Mouse (Mus musculus) embryonic fibroblast, embryonic 13.5 days (primary cell): ENCODE results near the gene Rhox7a. TPM values are rescaled to one million over a fixed set of nuclear protein-coding genes. Genes with fewer than 3 reads are reported as not detected.
"Not testable (repeated sequence)": the region's sequence is repeated elsewhere in the genome, so short reads cannot be mapped to it uniquely, and the experiment has no call there.

Experiments
- H3K27ac ChIP-seq: 2 replicates; pipeline ENCODE4 v1.5.1; 2012; ENCODE audit warnings: low read length, control low read depth, inconsistent platforms; ENCODE audit not compliant: insufficient read depth
- H3K4me1 ChIP-seq: 2 replicates; pipeline ENCODE4 v1.6.1; 2011; ENCODE audit warnings: low read length; ENCODE audit not compliant: control insufficient read depth, insufficient read depth
- H3K4me3 ChIP-seq: 2 replicates; pipeline ENCODE4 v1.5.1; 2011; ENCODE audit warnings: mild to moderate bottlenecking, control low read depth, low read length; ENCODE audit not compliant: insufficient read depth
- CTCF ChIP-seq: IDR thresholded peaks from 2 replicates; pipeline ENCODE4 v1.5.1; 2011; ENCODE audit warnings: mild to moderate bottlenecking, control low read depth, low read length, moderate library complexity, borderline replicate concordance; ENCODE audit not compliant: insufficient read depth
- POLR2A ChIP-seq: IDR thresholded peaks from 2 replicates; pipeline ENCODE4 v1.6.1; 2011; ENCODE audit warnings: low read depth, mild to moderate bottlenecking, control low read depth, low read length, moderate library complexity
- polyA plus RNA-seq: library from polyadenylated mRNA; stranded (reverse); fragments of >200 nt; gene quantifications from 2 replicates; pipeline ENCODE4 v1.2.4, GENCODE M21; 2011; ENCODE audit warnings: low read depth; ENCODE audit not compliant: missing spikeins, insufficient read length

Rhox7a gene
- polyA plus RNA-seq: not detected in 2 replicates

DNA sequence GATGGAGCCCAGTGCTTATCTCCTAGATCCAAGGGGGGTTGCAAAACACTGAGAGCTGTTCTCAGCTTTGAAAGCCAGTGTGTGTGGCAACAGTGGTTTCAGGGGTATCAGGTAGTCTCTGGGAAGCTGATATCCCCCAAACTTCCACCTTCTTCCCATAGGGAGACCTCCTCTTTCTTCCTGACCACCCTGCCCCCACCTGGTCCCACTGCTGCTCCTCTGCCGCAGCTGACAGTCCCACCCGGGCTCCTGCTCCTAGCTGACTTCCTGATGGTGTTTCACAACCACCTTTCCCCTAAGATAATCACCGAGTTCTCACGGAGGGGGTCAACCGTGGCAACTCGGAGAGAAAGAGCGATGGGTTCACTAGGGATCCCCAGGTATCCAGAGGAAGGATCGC is at the start of gene Rhox7a:
TSS of gene Rhox7a (plus strand) at position 301 of the 400 bp plus-strand sequence.
- not testable (repeated sequence) for H3K27ac ChIP-seq, H3K4me3 ChIP-seq, H3K4me1 ChIP-seq

DNA sequence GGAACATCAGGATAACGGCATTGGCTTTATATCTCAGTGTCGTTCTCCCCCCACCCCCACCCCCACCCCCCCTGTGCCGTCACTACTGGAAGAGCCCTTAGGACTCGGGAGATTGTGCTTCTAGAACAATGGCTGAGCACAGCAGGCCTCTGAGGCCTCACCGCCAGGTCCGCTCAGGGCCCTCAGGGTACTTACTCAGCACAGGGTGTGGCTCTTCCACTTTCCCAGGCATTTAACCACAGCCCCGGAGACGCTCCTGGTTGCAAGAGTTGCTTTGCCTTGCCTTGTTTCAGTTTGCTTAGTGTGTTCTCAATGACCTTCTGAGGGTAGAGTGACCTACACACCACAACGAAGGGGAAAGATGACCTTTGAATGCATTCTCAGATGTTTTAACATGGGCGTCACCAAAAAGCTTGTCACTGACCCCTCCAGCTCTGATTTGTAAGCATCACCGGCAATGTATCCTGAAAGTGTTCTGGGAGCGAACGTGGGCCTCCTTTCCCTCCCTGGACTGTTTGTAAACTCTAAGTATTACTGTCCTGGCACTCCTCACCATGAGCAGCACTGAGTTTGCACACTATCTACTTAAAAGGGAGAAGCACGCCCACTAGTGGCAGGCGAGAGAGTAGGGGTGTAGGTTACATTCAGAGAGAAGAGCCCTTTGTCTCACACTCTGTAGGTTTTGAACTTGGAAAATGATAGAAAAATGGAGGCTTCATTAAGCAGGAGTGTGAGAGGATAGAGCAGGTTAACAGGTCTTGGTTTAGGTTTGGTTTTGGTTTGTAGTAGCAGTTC is 24.0 kb upstream of the Rhox7a start:
- TF ChIP-seq POLR2A: no peak
- TF ChIP-seq CTCF: no peak
- no peak overlapping the region for H3K4me3 ChIP-seq
- no peak overlapping the region for H3K27ac ChIP-seq
- no peaks in the 10 kb centered on the region for H3K4me1 ChIP-seq

DNA sequence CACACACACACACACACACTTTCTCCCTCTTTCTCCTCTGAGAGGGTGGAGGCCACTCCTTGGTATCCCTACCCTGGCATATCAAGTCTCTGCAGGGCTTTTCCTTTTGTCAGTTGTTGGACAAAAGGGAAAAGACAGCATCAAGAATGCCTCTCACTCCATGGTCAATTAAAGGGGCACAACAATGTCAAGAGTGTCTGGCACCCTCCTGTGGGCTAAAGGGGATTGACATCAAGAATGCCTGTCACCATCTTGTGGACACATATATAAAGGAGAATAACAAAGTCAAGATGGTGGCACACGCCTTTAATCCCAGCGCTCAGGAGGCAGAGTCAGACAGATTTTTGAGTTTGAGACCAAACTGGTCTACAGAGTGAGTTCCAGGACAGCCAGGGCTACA is 22.1 kb upstream of the Rhox7a start:
- H3K4me1 ChIP-seq: no peaks in the 10 kb centered on the region
- no peak overlapping the region for H3K4me3 ChIP-seq
- no peak for TF ChIP-seq CTCF

DNA sequence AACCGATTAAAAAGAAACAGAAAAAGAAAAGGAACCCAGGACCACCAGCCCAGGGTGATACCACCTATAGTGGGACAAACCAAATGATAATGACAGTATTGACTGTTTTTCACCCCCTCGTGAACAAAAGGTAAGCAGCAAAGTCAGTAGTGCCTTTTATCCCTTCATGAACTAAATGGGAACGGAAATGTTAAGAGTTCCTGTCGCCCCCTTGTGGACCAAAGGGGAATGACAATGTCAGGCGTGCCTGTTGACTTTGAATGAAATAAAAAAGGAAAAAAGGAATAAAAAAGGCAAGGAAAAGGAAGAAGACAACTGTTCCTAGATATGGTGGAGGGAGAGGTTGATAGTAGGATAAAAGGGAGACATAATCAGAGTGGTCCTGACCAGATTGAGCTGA is 20.3 kb upstream of the Rhox7a start:
- Histone ChIP-seq H3K27ac (no peak overlapping the region), H3K4me1 (no peaks in the 10 kb centered on the region), H3K4me3 (no peak overlapping the region)
- TF ChIP-seq POLR2A (no peak), CTCF (no peak)

More for the DNA sequence above, 22.1 kb upstream of the Rhox7a start:
- H3K27ac ChIP-seq: no peak overlapping the region

DNA sequence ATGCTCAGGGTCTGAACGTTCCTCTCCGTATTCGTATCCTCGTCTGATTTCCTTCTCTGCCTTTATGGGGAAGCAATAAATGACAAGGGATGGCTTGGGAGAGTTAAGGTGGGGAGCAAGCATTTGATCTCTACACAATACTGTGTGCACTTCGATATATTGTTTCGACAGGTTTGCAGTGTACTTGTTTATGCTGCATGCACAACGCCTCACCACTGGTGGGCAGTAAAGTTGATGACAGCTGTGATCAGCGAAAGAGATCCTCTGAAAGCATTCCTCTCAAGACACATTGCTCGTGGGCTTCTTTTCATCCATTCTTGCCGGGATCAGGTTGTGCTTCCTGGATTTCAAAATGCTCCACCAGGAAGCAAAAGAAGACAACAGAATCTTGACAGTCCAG is 15.8 kb upstream of the Rhox7a start:
- no peak overlapping the region for H3K27ac ChIP-seq
- no peak for TF ChIP-seq CTCF
- TF ChIP-seq POLR2A: no peak
- no peak overlapping the region for H3K4me3 ChIP-seq
- H3K4me1 ChIP-seq: no peaks in the 10 kb centered on the region

DNA sequence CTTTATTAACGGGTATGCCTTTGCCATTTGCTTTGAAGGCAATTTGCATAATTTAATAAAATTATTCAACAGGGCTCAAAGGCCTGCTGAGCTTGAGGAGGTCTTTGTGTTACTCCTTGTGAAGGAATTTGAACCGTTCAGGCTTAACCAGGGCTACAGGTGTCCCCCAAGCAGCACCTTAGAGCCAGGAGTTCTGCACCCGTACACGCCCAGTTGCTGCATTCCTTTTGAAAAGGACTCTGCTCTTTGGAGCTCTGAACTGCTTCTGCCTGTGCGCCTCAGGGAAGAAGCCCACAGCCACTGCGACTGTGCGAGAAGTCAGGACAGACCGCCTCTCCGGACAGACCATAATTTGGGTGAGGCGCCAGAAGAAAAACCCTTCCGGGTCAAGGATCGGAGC is 4.9 kb upstream of the Rhox7a start, which contains the start of gene Rhox6:
TSS of gene Rhox6 (plus strand) at position 301 of the 400 bp plus-strand sequence.
- not testable (repeated sequence) for H3K4me3 ChIP-seq, H3K27ac ChIP-seq, H3K4me1 ChIP-seq

DNA sequence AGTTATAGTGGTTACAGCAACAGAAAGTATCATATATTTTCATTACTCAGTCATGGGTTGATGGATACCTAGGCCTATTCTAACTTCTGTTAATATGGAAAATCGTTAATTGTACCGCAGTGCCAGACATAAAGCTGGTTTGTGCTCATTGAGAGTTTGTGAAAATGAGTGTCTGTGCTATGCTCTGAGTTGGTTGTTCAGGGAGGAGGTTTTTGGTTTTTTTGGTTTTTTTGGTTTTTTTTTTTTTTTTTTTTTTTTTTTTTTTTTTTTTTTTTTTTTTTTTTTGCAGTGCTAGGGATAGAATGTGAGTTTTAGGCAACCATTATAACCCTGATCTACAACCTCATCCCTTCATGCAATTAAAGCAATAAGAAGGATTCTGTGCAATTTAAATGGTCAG is 40.2 kb downstream of the Rhox7a start:
- Histone ChIP-seq H3K4me3 (no peak overlapping the region), H3K27ac (no peak overlapping the region), H3K4me1 (no peaks in the 10 kb centered on the region)
- TF ChIP-seq CTCF: no peak
- TF ChIP-seq POLR2A: no peak

DNA sequence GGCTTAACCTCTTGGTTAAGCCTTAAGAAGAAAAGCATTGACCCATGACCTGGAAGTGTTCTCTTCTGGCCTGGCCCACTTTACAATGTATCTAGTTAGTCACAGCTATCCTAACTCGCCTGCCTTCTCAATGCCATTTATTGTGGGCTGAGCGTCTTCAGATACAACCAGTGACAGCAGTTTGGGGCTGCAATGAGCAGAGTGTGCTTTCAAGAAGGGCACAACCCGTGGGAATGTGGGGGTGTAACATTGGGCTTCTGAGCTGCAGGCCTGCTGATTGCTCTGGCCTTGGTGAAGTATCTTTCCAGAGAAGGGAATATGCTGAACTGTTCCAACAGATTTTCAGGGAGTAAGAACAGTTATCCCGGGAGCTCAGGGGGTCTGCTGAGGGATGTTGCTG is 47.4 kb downstream of the Rhox7a start, which contains the start of gene Rhox8:
TSS of gene Rhox8 (minus strand) at position 101 of the 400 bp plus-strand sequence.
- H3K4me1 ChIP-seq: no peaks in the 10 kb centered on the region
- TF ChIP-seq CTCF: no peak
- TF ChIP-seq POLR2A: no peak
- H3K4me3 ChIP-seq: no peak within 1 kb of the TSS
- no peak within 1 kb of the TSS for H3K27ac ChIP-seq

Other genes with a start within 250 kb of the Rhox7a start
- gene Rhox4f, start 224.0 kb upstream of the Rhox7a start, polyA plus RNA-seq: not detected in 2 replicates
- gene Rhox3g, start 203.1 kb upstream of the Rhox7a start, polyA plus RNA-seq: not detected in 2 replicates
- gene Rhox2g, start 188.2 kb upstream of the Rhox7a start, polyA plus RNA-seq: not detected in 2 replicates
- gene Rhox4g, start 180.4 kb upstream of the Rhox7a start, polyA plus RNA-seq: not detected in 2 replicates
- not detected in 2 replicates for gene Rhox3h, start 162.9 kb upstream of the Rhox7a start, polyA plus RNA-seq
- gene Rhox2h, start 158.4 kb upstream of the Rhox7a start, polyA plus RNA-seq: not detected in 2 replicates
- gene Rhox5, start 26.8 kb upstream of the Rhox7a start, polyA plus RNA-seq: not detected in 2 replicates
- gene Rhox6, start 4.8 kb upstream of the Rhox7a start, polyA plus RNA-seq: not detected in 2 replicates
- not detected in 2 replicates for gene Rhox8, start 47.3 kb downstream of the Rhox7a start, polyA plus RNA-seq
- gene Rhox7b, start 65.5 kb downstream of the Rhox7a start, polyA plus RNA-seq: not detected in 2 replicates
- not detected in 2 replicates for gene Rhox9, start 70.1 kb downstream of the Rhox7a start, polyA plus RNA-seq
- not detected in 2 replicates for gene Btg1-ps1, start 187.1 kb downstream of the Rhox7a start, polyA plus RNA-seq
- gene Btg1-ps2, start 211.4 kb downstream of the Rhox7a start, polyA plus RNA-seq: not detected in 2 replicates
- not detected in 2 replicates for gene Rhox10, start 234.8 kb downstream of the Rhox7a start, polyA plus RNA-seq